Mouse (Mus musculus) midbrain, embryonic 10.5 days (tissue): Measurements from ENCODE around the gene Cgas. TPM values are rescaled to one million over a fixed set of nuclear protein-coding genes. Genes with fewer than 3 reads are reported as not detected.
A peak's percentile ranks its signal among the peaks of the same experiment; 100 is the strongest.
"Not testable (repeated sequence)": the region's sequence is repeated elsewhere in the genome, so short reads cannot be mapped to it uniquely, and the experiment has no call there.

Source experiments
- DNase-seq: peaks from one replicate; pipeline ENCODE4 v3.0.0-alpha.2; 2017; ENCODE audit warnings: low spot score
- H3K27ac ChIP-seq: fragments of 300-500 bp; sonication (generic); replicated peaks from 2 replicates; pipeline ENCODE4 v1.5.1; 2016; ENCODE audit warnings: mild to moderate bottlenecking
- H3K27me3 ChIP-seq: fragments of 300-500 bp; sonication (generic); 2 replicates; pipeline ENCODE4 v1.6.1; 2016; ENCODE audit warnings: low read depth, mild to moderate bottlenecking; ENCODE audit not compliant: poor library complexity, severe bottlenecking
- H3K36me3 ChIP-seq: fragments of 300-500 bp; sonication (generic); 2 replicates; pipeline ENCODE4 v1.6.1; 2016; ENCODE audit warnings: mild to moderate bottlenecking, moderate library complexity
- H3K4me1 ChIP-seq: fragments of 300-500 bp; sonication (generic); 2 replicates; pipeline ENCODE4 v1.6.1; 2016
- H3K4me3 ChIP-seq: fragments of 300-500 bp; sonication (generic); 2 replicates; pipeline ENCODE4 v1.5.1; 2016; ENCODE audit warnings: mild to moderate bottlenecking, moderate library complexity
- H3K9me3 ChIP-seq: fragments of 300-500 bp; sonication (generic); replicated peaks from 2 replicates; pipeline ENCODE4 v1.6.1; 2016; ENCODE audit warnings: mild to moderate bottlenecking
- WGBS: fragments of 180-500 bp; shearing (Covaris S2); methylation state at CpG from one replicate; pipeline ENCODE4 v1.1.7; 2016; 5-methylcytosine and 5-hydroxymethylcytosine counted together
- polyA plus RNA-seq: library from polyadenylated mRNA; unstranded; fragments of >200 nt; fragmentation: Nextera tagmentation; extraction: Ambion mirVana; gene quantifications from 2 replicates; pipeline ENCODE4 v1.2.1, GENCODE M21; 2016

Gene Cgas
- polyA plus RNA-seq = 0.30 and 0.53 TPM in 2 replicates

GRCm38 (mm10) chr9:78442579-78443392, at the start of gene Cgas:
TSS of gene Cgas (minus strand) at chr9:78443237.
- Histone ChIP-seq H3K36me3 (no peaks in the 10 kb centered on the region), H3K27ac (peak within 1 kb of the TSS; percentile 59; the same call in 1 of the 2 replicates), H3K9me3 (no peaks in the 10 kb centered on the region), H3K27me3 (peaks cover 91% of the 10 kb centered on the region), H3K4me1 (peaks cover 15% of the 10 kb centered on the region), H3K4me3 (peak within 1 kb of the TSS; percentile 53)
- DNase-seq = peak; percentile 62
- 1% methylated on average over 81 of the region's 81 CpGs for WGBS

DNA sequence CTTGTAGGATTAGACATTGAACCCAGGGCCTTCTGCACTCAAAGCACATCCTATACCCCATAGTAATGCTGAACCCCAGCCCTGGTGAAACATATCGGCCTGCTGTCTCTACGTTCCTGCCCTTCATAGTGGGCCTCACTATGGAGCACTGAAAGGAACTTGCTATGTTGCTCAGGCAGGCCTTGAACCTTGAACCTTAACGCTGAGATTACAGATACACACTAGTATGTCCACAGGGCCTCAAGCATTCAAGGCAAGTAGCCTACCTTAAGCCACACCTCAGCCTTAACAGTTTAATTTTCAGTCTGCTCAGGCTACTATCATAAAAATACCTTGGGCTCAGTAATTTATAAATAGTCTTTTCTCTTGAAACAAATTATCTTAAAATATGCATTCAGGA, 49.2 kb upstream of the Cgas start:
- Histone ChIP-seq H3K27ac (no peak overlapping the region), H3K4me3 (no peak overlapping the region), H3K9me3 (no peaks in the 10 kb centered on the region), H3K36me3 (no peaks in the 10 kb centered on the region), H3K4me1 (peaks cover 12% of the 10 kb centered on the region), H3K27me3 (no peaks in the 10 kb centered on the region)
- no peak for DNase-seq
- WGBS = 91% methylated on average over 3 of the region's 3 CpGs

DNA sequence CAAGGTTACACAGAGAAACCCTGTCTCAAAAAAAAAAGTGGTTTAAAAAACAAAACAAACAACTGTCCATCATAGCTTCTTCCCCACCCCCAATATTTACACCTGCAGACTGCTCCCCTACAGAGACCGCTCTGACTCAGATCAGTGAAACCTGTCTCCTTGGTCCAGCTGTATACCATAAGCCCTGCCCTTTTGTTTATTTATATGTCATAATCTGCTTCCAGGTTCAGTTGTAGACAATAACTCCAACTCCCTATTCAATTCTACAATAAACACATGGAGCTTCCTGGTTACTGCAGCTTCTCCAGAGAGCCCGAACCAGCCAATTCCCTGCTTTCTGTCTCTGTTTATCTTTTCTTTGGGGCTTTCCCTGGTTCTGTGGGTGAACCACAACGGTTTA, 48.1 kb upstream of the Cgas start:
- Histone ChIP-seq H3K4me1 (peaks cover 12% of the 10 kb centered on the region), H3K27me3 (no peaks in the 10 kb centered on the region), H3K36me3 (no peaks in the 10 kb centered on the region), H3K4me3 (no peak overlapping the region), H3K27ac (no peak overlapping the region), H3K9me3 (no peaks in the 10 kb centered on the region)
- 88% methylated on average over 3 of the region's 3 CpGs for WGBS
- no peak for DNase-seq

DNA sequence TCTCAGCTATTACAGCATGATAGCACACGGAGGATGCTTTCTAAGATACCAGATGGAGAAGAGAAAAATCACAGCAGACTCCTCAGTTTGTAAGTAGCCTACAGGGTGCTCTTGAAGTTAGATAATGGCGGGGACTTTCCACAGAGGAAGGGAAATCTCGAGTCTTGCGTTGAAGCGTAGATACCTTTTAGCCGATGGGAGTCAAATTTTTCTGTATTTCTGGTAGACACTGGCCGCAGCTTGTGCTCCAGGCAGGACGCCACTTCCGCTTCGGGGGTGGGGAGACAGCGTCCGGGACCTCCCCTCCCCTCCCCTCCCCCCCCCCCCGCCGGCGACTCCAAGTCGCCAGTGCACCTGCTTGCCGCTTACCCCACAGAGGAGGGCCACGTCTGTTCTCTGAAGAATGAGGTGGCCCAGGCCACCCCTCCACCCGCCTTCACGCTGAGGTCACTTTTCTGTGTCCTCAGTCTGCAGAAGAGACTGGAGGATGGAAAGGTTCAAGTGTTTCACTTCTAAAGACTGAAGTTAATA, 45.9 kb upstream of the Cgas start, which contains the start of gene Eef1a1:
Gene Eef1a1, minus strand, starts transcription at position 262 of the 531 bp plus-strand sequence.
- Histone ChIP-seq H3K27ac (peak within 1 kb of the TSS; percentile 85), H3K4me3 (peak within 1 kb of the TSS; percentile 54), H3K36me3 (no peaks in the 10 kb centered on the region), H3K27me3 (no peaks in the 10 kb centered on the region), H3K9me3 (no peaks in the 10 kb centered on the region), H3K4me1 (peaks cover 12% of the 10 kb centered on the region)
- DNase-seq = peak; percentile 62
- WGBS = 4% methylated on average over 15 of the region's 20 CpGs

GRCm38 (mm10) chr9:78488021-78488420, 45.0 kb upstream of the Cgas start:
- H3K9me3 ChIP-seq, H3K4me3 ChIP-seq, H3K36me3 ChIP-seq, H3K27ac ChIP-seq, DNase-seq, H3K27me3 ChIP-seq: not testable (repeated sequence)
- 96% methylated on average over 5 of the region's 5 CpGs for WGBS
- peaks cover 15% of the 10 kb centered on the region for H3K4me1 ChIP-seq

GRCm38 (mm10) chr9:78484660-78485059, 41.6 kb upstream of the Cgas start:
- H3K4me1 ChIP-seq = peaks cover 27% of the 10 kb centered on the region
- H3K27ac ChIP-seq = no peak overlapping the region
- WGBS = 82% methylated on average over 3 of the region's 3 CpGs
- no peak overlapping the region for H3K4me3 ChIP-seq
- peaks cover 14% of the 10 kb centered on the region for H3K36me3 ChIP-seq
- DNase-seq = no peak
- no peaks in the 10 kb centered on the region for H3K9me3 ChIP-seq
- no peaks in the 10 kb centered on the region for H3K27me3 ChIP-seq

DNA sequence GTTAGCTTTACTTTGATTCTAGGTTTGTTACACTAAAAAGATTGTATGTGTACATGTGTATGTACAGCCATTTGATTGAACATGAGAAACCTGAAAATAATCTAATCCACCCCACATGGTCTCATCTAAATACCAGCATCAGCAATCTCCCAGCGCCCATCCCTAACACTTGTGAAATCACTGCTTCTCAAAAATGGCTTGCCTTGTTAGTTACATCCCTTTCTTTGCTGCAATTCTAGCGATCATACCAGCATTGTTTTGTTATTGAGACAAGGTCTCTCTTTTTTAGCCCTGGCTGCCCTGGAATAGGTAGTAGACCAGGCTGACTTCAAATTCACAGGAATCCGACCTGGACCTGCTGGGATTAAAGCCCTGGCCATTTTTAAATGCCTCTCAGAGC, 39.3 kb upstream of the Cgas start:
- peak overlapping the region; percentile 97 for H3K4me3 ChIP-seq
- peak overlapping the region; percentile 99 for H3K27ac ChIP-seq
- WGBS = 7% methylated on average over 3 of the region's 3 CpGs
- no peaks in the 10 kb centered on the region for H3K9me3 ChIP-seq
- no peak for DNase-seq
- peaks cover 34% of the 10 kb centered on the region for H3K36me3 ChIP-seq
- no peaks in the 10 kb centered on the region for H3K27me3 ChIP-seq
- H3K4me1 ChIP-seq = peaks cover 25% of the 10 kb centered on the region

DNA sequence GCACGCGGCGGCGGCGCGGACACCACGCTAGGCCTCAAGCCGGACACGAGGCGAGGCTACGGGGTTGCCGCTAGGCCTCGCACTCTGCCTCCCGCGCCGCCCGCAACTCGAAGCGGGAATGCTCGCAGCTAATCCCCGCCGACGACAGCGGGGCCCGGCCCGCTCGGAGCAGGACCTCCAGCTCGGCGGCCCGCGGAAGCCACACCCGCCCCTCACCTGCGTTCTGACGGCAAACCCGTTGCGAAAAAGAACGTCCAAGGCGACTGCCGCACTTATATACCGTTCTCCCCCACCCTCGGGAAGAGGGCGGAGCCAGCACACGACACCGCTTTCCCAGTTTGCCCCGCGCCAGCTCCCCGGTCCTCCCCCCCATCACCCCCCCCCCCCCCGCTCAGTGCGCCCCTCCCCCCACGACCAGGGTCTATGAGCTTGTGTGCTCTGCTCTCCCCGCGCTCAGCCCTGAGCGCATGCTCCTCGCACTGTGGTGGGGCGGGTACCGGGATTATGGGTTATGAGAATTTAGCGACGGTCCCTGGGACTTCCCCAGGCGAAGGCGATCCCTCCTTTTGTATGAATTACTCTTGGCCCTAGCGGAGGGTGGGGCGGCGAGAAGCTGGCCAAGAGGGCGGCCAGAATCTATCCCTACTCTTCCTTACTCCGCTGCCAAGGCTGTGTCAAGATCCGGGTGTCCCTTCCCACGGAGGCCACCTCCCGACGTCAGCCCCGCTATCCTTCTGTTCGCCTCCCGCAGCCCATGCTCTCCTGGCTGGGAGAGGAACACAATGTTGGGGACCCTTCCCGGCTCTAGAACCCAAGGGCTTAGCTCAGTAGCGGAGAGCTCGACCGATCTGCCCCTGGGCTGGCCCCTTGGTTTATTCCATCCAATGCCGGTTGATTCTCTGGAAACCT, 38.6 kb upstream of the Cgas start:
- no peaks in the 10 kb centered on the region for H3K9me3 ChIP-seq
- peak overlapping the region; percentile 99 for H3K27ac ChIP-seq
- peak overlapping the region; percentile 97 for H3K4me3 ChIP-seq
- peaks cover 25% of the 10 kb centered on the region for H3K4me1 ChIP-seq
- H3K27me3 ChIP-seq = no peaks in the 10 kb centered on the region
- DNase-seq = peak; percentile 99
- H3K36me3 ChIP-seq = peaks cover 41% of the 10 kb centered on the region
- under 1% methylated on average over 75 of the region's 77 CpGs for WGBS

GRCm38 (mm10) chr9:78480706-78481358, 37.8 kb upstream of the Cgas start:
- under 1% methylated on average over 46 of the region's 46 CpGs for WGBS
- H3K9me3 ChIP-seq = no peaks in the 10 kb centered on the region
- peak overlapping the region; percentile 99 for H3K27ac ChIP-seq
- H3K4me3 ChIP-seq = peak overlapping the region; percentile 97
- peaks cover 49% of the 10 kb centered on the region for H3K36me3 ChIP-seq
- H3K4me1 ChIP-seq = peaks cover 25% of the 10 kb centered on the region
- no peaks in the 10 kb centered on the region for H3K27me3 ChIP-seq
- DNase-seq = peak; percentile 79

DNA sequence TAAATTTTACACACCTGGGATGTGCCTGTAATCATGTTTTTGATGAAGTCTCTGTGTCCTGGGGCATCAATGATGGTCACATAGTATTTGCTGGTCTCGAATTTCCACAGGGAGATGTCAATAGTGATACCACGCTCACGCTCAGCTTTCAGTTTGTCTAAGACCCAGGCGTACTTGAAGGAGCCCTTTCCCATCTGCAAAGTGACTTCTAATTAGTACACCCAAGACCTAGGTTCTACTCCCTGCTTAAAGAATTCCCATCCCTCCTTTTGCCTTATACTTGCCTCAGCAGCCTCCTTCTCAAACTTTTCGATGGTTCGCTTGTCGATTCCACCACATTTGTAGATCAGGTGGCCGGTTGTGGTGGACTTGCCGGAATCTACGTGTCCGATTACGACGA, 37.2 kb upstream of the Cgas start:
- H3K9me3 ChIP-seq, H3K27me3 ChIP-seq, DNase-seq: not testable (repeated sequence)
- Histone ChIP-seq H3K36me3 (peaks cover 52% of the 10 kb centered on the region), H3K27ac (peak overlapping the region; percentile 99), H3K4me3 (peak overlapping the region; percentile 97), H3K4me1 (peaks cover 25% of the 10 kb centered on the region)
- WGBS = under 1% methylated on average over 13 of the region's 13 CpGs

DNA sequence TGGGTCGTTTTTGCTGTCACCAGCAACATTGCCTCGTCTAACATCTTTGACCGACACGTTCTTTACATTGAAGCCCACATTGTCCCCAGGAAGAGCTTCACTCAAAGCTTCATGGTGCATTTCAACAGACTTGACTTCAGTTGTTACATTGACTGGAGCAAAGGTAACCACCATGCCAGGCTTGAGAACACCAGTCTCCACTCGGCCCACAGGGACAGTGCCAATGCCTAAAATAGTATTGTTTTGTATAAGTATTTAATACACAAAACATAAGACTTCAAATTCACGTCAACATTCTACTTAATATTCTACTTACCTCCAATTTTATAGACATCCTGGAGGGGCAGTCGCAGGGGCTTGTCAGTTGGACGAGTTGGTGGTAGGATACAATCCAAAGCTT, 36.3 kb upstream of the Cgas start:
- not testable (repeated sequence) for H3K9me3 ChIP-seq, DNase-seq, H3K27me3 ChIP-seq
- Histone ChIP-seq H3K4me3 (peak overlapping the region; percentile 97), H3K27ac (peak overlapping the region; percentile 46; the same call in 1 of the 2 replicates), H3K36me3 (peaks cover 61% of the 10 kb centered on the region), H3K4me1 (peaks cover 25% of the 10 kb centered on the region)
- WGBS = 37% methylated on average over 8 of the region's 8 CpGs

DNA sequence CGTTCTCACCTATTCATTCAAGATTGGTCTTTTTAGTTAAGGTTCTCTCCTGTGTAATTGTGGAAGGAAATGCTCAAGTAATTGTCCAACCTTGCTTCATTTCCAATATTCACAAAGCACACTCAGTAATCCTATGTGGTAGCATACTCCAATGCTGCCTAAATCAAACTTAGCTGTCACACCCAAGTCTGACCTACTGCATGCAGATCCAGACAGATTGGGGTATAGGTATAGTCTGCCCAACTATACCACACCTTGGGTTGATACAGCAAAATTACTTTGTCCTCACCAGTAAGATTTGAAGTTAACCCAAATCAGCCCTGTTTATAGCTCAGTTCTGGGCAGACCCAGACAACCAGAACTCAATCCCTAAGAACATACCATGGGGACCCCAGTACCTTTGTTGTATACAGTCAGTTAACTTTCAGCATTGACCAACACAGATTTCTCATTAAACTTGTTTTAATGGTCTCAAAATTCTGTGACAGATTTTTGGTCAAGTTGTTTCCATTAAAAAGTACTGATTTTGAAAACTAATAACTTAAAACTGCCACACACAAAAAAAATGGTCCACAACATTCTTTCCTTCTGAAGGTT, 35.1 kb upstream of the Cgas start:
- Histone ChIP-seq H3K36me3 (peaks cover 73% of the 10 kb centered on the region), H3K4me1 (peaks cover 23% of the 10 kb centered on the region), H3K4me3 (peak overlapping the region; percentile 32)
- not testable (repeated sequence) for DNase-seq, H3K27ac ChIP-seq, H3K27me3 ChIP-seq, H3K9me3 ChIP-seq
- WGBS = 71% methylated on average over 1 of the region's 1 CpGs
